Mouse (Mus musculus) frontal cortex, postnatal 36 days (tissue): Measurements from ENCODE around the gene Camk1d.

Experiments
- DNase-seq, 2 experiments: peaks; one replicate each; pipeline ENCODE4 v3.0.0; 2022; ENCODE audit warnings: low spot score in 2 of 2

Camk1d gene

DNA sequence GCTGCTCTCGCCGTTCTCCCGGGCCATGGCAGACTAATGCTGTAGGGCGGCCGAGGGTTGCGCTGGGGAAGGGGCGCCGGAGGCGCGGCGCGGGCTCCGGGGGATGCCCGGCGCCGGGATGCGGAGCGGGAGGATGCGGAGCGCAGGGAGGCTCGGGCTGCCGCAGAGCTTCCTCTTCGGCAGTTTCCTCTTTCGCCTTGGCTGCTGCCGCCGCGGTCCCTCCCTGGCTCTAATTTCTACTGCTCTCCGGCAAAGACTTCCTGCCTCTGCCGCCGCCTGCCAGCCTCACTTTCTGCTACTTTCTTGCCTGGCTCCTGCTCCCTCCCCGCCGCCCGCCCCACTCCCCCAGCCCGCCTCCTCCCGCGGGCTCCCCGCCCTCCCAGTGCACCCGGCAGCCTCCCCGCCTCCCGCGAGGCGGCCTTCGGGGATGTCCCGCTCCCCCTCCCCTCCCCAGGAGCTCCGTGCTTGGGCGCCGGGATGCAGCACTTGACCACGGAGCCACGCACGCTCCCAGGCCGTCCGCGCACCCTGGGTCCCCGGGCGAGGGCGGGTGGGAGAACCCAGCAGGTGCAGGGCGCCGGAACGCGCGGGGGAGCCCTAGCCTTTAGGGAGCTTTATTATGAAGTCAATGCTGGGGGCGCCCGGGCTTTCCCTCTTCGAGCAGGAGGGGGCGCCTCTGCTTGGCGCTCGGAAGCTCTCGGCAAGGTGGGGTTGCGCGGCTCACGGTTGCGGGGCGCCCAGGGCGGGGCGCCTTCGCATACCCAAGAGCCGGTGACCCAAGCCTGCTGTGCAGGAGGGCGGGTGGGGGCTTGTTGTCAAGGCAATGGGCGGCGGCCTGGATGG is at the start of gene Camk1d:
TSS of gene Camk1d (minus strand) at position 305 of the 843 bp plus-strand sequence.
- DNase-seq, result peak; percentile 83 to 86

DNA sequence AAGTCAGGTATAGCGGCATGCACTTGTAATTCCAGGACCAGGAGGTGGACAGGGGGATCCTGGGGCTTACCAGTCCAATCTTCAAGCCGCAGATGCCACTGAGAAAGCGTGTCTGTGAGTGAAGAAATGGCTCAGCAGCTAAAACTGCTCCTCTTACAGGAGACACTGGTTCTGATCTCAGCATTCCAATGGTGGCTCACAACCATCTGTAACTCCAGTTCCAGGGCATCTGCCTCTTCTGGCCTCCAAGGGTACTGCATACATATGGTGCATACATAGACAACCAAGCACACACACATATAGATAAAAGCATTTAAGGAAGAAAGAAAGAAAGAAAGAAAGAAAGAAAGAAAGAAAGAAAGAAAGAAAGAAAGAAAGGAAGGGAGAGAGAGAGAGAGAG is 47.7 kb upstream of the Camk1d start:
- DNase-seq, result no peak

DNA sequence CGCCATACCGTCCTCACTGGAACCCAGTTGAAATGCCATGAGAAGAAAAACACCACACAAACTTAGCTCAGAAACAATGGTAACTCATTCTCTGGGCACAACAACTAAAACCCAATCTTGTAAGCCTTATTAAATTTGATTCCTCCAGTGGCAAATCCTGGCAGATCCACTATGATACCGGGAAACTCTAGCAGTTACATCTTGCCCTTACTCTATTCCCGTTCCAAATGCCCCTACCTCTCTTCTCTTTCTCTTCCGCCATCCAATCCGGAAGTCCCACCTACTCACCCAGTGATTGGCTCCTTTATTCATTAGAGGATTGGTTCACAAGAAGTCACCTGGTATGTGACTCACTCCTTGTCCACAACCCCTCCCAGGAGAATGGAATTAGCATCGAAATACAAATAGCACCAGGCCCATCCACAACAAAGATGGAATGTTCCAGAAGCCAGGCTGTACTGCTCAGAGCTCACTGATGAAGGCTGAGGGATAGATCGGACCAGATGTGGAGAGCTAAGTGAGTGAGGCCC is 46.2 kb upstream of the Camk1d start:
- DNase-seq, result no peak

DNA sequence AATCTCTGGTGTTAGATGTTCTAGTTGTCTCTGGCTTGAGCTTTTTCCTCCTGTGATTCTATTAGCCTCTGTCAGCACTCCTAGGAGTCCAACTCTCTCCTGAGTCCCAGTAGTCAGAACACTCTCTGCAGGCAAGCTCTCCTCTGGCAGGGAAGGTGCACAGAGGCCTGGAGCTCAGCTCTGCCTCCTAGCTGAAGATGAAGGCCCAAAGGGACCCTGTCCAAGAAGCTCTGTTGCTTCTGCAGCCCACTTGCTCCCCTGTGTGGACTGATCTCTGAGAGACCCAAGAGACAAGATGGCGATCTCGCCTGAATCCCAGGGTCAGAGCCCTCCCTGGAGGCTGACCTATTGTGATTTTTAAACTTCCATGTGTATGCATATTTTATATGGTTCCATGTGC is 44.3 kb upstream of the Camk1d start:
- no peak for DNase-seq

DNA sequence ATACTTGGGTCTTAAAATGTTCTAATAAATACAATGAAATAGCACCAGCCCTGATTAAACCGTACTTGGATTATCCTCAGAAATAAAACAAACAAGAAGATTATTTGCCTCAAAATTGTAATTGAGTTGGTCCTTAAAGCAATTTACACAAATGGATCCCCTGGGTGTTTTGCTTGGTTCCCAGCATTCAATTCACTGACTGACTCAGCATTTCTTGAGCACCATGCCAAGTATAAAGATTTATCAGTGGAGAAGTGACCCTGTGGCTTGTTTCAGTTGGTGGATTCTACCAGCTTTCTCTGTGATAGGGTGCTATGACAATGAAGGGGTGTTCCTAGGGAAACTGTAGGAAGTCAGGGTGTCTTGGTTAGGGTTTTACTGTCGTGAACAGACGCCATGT is 36.6 kb upstream of the Camk1d start:
- DNase-seq, result no peak

DNA sequence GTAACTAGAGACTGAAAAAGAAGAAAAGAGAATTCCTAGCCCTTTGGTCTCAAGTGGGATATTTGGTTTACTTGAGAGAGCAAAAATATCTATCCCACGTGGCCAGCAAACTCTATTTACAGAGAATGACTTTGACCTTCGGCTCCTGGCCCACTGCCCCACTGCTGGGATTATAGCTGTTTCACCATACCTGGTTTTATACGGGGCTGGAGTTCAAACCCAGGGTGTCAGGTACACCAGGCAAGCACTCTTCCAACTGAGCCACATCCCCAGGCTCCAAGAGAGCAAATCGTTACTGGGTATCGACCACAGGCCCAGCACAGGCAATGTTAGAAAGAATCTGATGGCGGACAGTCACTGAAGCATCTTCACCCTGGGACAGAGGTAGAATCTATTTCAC is 34.9 kb upstream of the Camk1d start:
- DNase-seq, result no peak

DNA sequence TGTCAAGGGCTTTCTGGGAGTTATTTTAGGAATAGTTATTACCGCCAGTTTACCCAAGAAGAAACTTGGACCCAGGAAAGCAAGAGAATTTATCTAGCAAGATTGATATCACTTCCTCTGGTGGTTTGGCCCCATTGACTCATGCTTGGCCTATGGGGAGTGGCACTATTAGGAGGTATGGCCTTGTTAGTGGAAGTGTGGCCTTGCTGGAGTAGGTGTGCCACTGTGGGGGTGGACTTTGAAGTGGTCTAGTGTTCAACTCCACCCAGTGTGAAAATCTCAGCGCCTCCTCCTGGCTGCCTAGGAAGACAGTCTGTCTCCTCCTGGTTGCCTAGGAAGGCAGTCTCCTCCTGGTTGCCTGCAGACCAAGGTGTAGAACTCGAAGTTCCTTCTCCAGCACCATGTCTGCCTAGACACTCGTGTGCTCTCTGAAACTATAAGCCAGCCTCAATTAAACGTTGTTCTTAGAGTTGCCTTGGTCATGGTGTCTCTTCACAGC is 33.3 kb upstream of the Camk1d start:
- no peak for DNase-seq

DNA sequence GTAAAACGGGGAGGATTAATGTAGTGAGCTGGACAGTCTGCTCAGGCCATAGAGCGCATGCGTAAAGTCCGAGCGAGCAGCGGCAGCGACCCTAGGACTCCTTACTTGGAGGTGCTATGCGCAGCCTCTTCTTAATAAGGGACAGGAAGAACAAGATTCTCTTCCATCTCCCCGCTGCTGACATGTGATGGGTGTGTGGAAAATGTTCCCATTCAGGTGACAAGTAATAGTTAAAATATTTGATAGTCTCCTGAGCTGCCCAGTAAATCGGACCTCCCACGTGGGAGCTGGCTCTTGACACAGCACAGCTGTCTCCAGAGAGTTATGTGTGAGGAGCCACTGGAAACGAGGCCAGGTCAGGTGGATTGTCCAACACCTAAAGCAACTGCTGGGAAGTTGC is 32.2 kb upstream of the Camk1d start:
- no peak for DNase-seq

DNA sequence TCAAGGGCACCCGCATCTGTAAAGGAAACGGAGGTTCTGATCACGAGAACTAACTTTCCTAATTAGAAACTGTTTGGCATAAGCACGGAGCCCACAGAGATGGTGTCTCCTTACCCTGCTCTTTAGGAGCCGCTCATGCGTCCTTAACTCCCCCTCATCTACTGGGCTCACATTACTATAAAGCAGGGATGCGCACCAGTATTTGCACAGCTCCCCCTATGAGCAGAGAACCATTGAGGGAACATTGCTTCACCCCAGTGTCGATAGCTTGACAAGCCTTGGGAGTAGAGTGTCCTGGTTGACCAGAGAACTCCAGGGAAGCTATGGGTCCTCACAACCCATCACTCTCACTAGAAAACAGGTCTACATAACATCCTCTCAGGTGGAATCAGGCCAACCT is 29.6 kb upstream of the Camk1d start:
- no peak for DNase-seq

DNA sequence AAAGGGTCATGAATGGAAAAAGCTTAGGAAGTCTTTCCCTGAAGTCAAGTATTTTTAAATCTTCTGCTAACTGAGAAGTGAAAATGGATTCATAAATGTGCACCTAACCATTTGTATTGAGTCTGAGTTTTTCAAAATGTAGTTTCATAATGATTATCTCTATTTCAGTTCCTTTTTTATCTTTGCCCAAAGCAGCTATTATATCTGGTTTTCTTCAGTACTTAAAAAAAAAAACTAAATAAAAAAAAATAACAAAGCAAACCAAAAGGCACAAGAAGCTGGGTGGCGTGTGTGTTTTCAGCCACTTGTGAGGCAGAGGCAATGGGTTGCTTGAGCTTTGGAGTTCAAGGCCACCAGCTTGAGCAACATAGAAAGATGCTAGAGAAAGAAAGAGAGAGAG is 26.6 kb upstream of the Camk1d start:
- DNase-seq, result no peak

DNA sequence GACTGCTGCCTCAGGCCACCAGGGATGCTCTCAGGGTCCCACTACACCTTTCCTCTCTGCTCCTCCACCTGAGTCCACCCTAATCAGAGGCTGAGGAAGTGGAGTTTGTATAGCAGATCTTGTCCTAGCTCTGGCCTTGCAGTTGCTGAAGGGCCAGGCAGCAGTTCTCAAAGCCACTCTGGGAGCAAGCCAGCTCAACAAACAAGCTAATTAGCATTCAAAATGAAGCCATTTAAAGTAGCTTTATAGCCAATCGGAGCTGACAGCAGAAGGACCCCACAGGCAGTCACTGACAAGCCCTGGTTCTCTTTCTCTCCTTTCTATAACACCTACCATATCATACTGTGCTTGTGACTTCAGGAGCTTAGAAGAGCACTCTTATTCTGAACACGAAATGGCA is 21.6 kb upstream of the Camk1d start:
- no peak for DNase-seq

DNA sequence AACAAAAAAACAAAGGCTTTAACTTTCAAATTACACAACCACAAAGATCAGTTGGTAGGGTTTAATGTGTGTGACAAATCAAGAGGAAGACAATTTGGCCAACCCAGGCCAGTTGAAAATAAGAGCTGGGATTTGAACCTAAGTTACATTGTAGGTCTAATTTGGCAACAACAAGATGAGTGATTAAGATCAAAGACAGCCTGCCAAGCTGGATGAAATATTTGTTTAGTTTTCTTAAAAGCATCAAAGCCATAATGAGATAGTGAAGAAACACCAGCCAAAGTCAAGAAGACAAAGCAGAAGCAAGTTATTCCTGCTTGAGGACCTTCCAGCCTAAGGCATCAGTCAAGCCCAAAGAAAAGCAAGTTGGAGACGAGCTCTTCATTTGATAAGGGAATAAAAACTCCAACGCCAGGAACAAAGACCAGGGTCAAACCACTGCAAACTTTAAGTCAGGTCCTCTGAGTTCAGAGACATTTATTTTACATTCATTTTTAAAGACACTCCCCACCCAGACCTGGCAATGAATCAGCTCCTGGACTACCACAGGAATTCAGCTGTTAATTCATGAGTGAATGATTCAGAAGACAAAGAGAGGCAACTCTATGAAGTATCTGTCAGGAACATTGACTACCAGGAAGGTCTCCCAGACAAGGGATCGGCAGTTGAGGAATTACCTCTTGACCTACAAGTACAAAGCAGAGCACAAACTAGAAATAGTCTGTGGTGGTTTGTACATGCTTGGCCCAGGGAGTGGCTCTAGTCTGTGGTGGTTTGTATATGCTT is 19.2 kb upstream of the Camk1d start:
- DNase-seq, result no peak

DNA sequence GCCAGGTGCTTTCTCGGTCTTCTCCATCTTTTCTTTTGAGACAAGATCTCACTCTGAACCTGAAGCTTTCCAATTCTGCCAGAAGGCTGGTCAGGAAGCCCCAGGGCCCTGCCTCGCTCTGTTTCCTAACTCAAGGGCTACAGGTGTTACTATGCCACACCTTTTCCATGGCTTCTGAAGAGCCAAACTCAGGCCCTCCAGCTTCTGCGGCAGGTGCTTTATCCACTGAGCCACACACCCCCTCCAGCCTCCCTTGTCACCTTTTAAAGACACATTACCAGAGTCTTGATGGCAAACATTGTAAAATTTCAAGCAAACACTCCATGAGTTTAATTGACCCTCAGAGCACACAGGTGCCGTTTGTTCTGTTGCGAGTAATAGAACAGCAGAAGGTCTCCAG is 17.7 kb upstream of the Camk1d start:
- no peak for DNase-seq

DNA sequence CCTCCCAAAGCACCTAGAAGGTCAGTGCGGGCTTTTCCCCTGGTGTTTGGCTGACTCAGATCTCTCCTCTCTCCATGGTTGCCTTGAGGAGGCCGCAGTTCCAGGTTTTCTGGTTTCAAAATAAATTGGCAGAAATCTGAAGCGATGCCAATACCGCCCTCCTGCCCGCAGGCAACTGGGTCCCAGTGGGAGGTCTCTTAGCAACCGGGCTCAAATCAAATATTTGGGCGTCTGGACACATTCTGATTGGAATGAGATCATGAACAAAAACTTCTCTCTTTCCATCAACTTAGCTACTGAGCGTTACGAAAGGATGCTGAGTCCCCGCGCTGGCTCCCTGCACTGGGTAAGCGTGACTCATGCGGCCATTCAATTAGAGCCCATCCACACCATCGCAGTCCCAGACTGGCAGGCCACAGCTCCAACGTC is 16.1 kb upstream of the Camk1d start:
- peak; percentile 24 to 35 for DNase-seq

DNA sequence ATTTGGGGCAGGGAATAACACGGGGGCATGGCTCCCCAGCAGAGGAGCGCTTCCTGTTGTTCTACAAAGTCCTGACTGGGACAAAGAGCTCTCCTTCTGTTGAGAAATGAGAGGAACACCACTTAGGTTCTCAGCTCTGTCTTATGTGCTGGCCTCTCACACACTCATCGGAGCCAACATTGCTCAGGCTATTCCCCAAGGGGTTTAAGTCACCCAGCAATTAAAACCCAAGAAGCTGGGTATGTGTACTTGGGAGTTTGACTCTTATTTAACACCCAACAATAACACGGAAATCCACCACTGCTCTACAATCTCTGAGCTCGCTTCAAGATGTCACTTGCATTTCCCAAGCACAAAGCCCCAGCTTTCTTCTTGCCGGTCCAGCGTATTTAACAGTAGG is 15.6 kb upstream of the Camk1d start:
- no peak for DNase-seq

DNA sequence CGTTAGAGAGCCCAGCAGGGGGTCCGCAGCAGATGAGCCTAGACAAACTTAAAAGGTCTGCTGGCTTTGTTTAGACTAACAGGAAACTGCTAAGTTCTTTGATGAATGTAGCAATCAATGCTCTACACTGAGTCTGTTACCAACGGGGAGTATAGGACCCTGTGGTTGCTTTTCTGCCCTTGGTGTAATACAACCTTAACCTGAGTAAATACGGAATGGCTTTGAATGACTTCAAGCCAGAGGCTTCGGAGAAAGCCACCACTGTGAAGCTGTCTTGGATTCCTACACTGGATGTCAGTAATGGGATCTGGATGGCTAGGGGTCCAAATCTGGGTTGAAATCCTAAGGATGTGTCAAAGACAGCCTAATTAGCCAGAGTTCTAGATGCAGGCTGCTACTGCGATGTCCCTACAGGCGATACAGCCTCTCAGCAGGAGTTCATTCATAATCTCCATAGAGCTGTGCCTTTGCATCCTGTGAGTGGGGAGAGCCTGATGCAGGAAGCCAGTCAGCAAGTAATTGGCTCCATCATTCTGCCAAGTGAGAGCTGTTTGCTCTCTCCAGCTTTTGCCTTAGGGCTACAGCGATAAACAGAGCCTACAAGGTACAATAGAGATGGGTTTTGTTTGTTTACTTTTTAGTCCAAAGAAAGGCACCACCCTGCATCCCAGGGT is 10.8 kb upstream of the Camk1d start:
- no peak for DNase-seq

DNA sequence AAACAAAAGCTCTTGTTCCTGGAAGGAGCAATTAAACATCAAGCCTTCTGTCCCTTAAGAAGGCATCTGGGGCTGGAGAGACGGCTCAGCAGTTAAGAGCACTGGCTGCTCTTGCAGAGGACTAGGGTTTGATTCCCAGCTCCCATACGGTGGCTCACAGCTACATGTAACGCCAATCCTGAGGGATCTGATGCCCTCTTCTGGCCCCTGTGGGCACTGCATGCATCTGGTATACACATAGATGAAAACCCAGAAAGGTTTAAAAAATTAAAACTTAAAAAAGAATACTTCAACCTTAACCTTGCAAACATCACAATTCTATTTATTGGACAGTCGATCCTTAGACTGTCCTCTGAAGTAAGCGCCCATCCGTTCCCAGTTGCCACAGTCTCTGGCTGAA is 3.4 kb upstream of the Camk1d start:
- no peak for DNase-seq

DNA sequence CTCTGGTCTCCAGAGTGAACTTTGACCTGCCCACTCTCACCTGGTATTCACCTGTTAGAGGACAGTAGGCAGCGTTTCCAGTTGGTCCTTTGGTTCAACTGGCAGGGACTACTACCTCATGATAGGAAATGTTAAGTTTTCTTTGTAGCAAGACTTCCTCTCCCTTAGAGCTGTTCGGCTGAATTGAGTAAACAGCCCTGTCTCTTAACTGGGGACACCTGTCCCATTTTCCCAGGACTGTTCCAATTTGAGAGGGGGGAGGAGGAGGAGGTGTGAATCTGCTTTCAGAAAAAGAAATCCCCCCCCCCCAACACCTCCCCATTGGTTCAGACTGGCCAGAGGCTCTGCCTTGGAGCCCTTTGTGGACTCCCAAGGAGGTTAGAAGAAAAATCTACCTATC is 1.2 kb upstream of the Camk1d start:
- peak in 1 of 2 experiments; percentile 24 for DNase-seq

DNA sequence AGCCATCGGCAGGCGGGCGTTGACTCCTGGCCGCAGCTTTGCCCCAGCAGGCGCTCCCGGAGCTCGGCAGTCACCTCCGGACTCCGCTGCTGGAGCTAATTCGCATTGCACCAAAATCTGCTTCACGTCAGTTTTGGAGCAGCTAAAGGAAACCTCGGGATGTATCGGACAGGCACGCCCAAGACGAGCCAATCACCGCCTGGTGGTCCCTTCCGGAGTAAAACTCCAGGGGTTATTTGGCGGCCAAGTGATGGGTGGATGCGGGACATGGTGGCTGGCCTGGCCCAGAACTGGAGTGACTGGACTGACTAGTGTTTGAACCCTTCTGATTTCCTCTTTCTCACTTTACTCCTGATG is 717 bp upstream of the Camk1d start:
- DNase-seq, result no peak

DNA sequence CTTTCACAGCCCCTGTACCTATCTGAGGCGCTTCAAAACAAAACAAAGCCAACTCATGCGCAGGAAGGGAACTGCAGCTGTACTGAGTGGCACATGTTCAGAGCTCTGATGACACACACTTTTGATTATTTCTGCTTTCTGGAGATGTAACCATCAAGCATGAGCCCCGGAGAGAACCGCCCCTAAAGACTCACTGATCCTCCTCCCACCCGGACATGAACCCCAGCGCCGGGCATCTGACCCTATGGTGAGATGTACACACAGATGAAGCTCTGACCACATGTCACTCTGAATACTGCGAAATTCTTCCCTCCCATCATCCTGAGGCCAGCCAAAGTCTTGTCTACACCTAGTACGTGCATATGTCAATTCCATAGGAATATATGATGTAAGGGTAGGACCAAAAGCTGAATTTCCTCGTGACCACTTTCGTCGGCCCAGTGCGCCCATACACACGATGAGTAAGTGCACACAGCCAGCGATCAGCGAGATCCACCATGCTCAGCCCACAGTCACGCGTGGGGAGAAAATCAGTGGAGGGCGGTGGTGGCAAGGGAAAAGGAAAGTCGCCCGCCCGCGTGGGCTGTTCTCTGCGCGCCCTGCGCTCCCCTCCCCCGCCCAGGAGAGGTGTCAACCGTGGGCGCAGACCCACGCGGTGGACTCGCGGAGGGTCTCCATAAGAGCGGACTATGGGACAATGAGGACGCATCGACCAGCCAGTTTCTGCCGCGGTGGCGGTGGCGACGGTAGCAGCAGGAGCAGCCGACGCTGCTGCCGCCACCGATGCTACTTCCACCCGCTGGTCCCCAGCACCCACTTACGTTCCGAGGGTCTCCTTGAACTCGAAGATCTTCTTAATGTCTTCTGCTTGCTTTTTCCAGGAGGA is 747 bp downstream of the Camk1d start:
- DNase-seq, result peak; percentile 49 to 64

DNA sequence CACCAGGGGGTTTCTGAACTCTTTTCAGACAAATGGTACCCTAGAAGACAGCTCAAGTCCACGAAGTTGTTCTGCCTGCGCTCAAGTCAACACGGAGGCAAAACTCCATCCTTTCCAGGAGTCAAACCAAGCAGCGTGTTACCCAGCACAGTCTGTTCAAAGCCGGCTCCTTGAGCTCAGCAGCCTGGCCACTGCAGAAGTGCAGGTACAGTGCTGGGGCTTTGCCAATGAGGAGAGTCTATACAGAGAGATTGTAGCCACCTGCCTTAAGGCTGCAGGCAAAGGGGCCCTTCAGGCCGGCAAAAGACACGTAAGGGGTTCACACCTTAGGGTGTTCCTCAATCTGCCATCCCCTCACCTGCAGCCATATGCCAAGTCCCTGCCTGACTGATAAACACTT is 2.1 kb downstream of the Camk1d start:
- DNase-seq, result no peak
